Mouse (Mus musculus): Measurements from ENCODE around the gene Snx30. TPM values are rescaled to one million over a fixed set of nuclear protein-coding genes. Genes with fewer than 3 reads are reported as not detected.

The Snx30 gene
- polyA plus RNA-seq, 1 experiment from 2014 or later, result 8.9 TPM

DNA sequence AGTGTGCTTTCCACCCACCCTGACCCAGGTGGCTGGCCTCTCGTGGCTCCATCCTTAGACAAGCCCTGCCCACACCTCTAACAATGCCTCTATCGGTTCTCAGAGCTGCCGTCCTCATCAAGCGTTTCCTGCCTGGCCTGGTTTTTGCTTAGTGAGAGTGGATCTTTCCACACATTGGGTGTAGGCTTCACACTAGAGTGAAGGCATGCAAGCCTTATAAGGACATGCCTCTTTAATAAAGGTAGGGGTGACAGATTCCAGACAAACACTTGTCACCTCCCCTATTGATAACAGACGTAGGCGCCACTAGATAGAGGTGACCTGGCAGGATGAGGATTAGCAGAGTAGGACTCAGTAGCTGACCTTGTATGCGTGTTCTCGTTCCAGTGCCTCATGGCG lies 92.9 kb downstream of the Snx30 start:
- Histone ChIP-seq H3K4me1 (replicated peaks; ENCODE audit: control insufficient read depth, insufficient read depth, low read length) (no peaks in the 10 kb centered on the region), H3K36me3 (ENCODE audit: control insufficient read depth, insufficient read depth) (peaks cover 2% of the 10 kb centered on the region; the same call in 1 of the 2 replicates), H3K27ac (ENCODE audit: low read length) (no peak overlapping the region), H3K27me3 (replicated peaks; ENCODE audit: control insufficient read depth, insufficient read depth, low read length) (no peaks in the 10 kb centered on the region), H3K4me3 (replicated peaks; ENCODE audit: low read length) (no peak overlapping the region), H3K9ac (replicated peaks; ENCODE audit: low read depth, low read length) (no peak overlapping the region), H3K9me3 (ENCODE audit: control insufficient read depth, low read length) (no peaks in the 10 kb centered on the region), H3K4me2 (ENCODE audit: low read length) (no peak overlapping the region)
- no peak for ATAC-seq
- 91% methylated on average over 9 of the region's 9 CpGs for WGBS

DNA sequence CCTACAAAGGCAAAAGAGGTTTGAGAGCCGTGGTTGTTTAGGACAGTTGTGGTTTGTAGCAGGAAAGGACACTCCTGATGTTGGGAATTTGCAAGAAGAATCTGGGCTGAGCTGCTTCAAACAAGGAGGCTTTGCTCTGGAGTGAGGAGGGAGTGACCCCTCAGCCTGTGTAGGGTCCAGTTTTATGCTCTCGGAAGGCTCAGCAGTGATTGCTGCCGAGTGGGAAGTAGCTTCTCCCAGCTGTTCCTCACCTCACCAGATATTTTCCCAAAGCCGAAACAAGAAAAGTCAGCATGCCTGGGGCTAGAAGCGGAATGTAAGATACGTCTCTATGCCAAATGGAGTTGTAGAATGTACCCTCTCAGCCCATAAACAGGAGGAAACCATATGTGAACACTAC lies 96.2 kb downstream of the Snx30 start:
- H3K4me3 ChIP-seq (replicated peaks; ENCODE audit: low read length), result no peak overlapping the region
- H3K9me3 ChIP-seq (ENCODE audit: control insufficient read depth, low read length), result no peaks in the 10 kb centered on the region
- WGBS, result 94% methylated on average over 6 of the region's 6 CpGs

DNA sequence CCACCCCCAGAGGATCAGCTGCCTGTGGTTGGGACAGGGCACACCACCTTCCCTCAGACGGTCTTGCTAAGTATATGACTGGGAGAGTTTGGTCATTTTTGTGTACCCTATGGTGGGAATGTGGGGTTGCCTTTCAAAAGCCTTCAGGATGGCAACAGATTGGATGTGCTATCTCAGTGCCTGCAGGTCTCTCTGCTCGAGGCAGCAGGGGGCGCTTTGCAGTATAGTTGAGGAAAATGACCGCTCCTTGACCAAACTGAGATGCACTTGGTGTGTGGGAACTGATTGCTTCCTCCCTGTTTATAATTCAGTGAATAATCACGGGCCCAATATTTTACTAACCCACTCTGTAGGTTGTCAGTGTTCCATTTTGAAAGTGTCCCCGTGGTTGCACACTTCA lies 96.9 kb downstream of the Snx30 start:
- no peak overlapping the region for H3K9ac ChIP-seq (replicated peaks; ENCODE audit: low read depth, low read length)
- no peak overlapping the region for H3K4me2 ChIP-seq (ENCODE audit: low read length)
- no peak overlapping the region for H3K4me3 ChIP-seq (replicated peaks; ENCODE audit: low read length)
- H3K27ac ChIP-seq (ENCODE audit: low read length), result no peak overlapping the region
- H3K4me1 ChIP-seq (replicated peaks; ENCODE audit: control insufficient read depth, insufficient read depth, low read length), result no peaks in the 10 kb centered on the region
- H3K9me3 ChIP-seq (ENCODE audit: control insufficient read depth, low read length), result no peaks in the 10 kb centered on the region
- peaks cover 2% of the 10 kb centered on the region; the same call in 1 of the 2 replicates for H3K36me3 ChIP-seq (ENCODE audit: control insufficient read depth, insufficient read depth)
- WGBS, result 68% methylated on average over 6 of the region's 6 CpGs
- H3K27me3 ChIP-seq (replicated peaks; ENCODE audit: control insufficient read depth, insufficient read depth, low read length), result no peaks in the 10 kb centered on the region
- no peak for ATAC-seq

More for the DNA sequence above, 96.2 kb downstream of the Snx30 start:
- no peak for ATAC-seq
- Histone ChIP-seq H3K36me3 (ENCODE audit: control insufficient read depth, insufficient read depth) (peaks cover 2% of the 10 kb centered on the region; the same call in 1 of the 2 replicates), H3K27me3 (replicated peaks; ENCODE audit: control insufficient read depth, insufficient read depth, low read length) (no peaks in the 10 kb centered on the region), H3K27ac (ENCODE audit: low read length) (no peak overlapping the region), H3K4me2 (ENCODE audit: low read length) (no peak overlapping the region), H3K9ac (replicated peaks; ENCODE audit: low read depth, low read length) (no peak overlapping the region), H3K4me1 (replicated peaks; ENCODE audit: control insufficient read depth, insufficient read depth, low read length) (no peaks in the 10 kb centered on the region)

DNA sequence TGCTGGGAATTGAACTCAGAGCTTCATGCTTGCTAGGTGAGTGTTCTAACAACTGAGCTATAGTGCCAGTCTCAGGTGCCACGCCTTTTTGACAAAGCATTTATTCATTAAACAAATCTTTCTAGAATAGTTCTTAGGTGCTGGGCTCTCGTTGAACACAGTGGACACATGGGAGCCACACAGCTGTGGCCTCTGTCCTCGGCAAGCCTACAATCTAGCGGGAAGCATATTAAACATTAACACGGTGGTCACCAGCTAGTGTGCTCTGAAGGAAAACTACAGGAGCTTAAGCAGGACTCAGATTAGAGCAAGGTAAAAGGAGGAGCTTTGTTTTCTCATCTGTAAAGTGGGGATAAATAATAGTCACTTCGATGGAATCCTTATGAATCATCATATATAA lies 101.5 kb downstream of the Snx30 start:
- Histone ChIP-seq H3K9ac (replicated peaks; ENCODE audit: low read depth, low read length) (no peak overlapping the region), H3K4me2 (ENCODE audit: low read length) (no peak overlapping the region), H3K4me3 (replicated peaks; ENCODE audit: low read length) (no peak overlapping the region), H3K4me1 (replicated peaks; ENCODE audit: control insufficient read depth, insufficient read depth, low read length) (no peaks in the 10 kb centered on the region), H3K9me3 (ENCODE audit: control insufficient read depth, low read length) (no peaks in the 10 kb centered on the region), H3K36me3 (ENCODE audit: control insufficient read depth, insufficient read depth) (no peaks in the 10 kb centered on the region), H3K27me3 (replicated peaks; ENCODE audit: control insufficient read depth, insufficient read depth, low read length) (no peaks in the 10 kb centered on the region), H3K27ac (ENCODE audit: low read length) (no peak overlapping the region)
- ATAC-seq, result no peak
- WGBS, result 90% methylated on average over 6 of the region's 6 CpGs

DNA sequence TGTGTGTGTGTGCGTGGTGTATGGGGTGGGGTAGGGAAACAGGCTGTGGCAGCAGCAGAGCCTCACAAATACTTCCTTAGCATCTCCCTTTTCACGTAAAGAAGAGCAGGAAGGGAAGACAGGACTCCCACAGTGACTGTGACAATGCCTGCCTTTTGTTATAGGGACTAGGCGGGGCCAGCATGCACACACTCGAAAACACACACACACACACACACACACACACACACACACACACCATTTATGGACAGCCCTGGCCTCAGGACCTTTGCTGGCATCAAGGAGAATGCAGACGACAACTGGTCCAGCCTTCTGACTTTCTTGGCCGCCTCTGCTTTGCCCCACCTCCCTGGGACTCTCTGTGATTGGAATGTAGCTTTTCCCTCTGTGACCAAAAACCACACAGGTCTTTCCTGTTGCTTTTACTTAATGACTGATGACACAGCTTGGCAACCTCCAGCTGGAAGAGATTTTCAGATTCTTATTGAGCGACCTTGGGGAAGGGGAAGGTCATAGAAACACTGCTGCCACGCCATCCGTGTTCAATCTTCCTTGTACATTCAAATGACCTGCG lies 102.1 kb downstream of the Snx30 start:
- no peak overlapping the region for H3K4me2 ChIP-seq (ENCODE audit: low read length)
- no peaks in the 10 kb centered on the region for H3K27me3 ChIP-seq (replicated peaks; ENCODE audit: control insufficient read depth, insufficient read depth, low read length)
- ATAC-seq, result no peak
- H3K4me1 ChIP-seq (replicated peaks; ENCODE audit: control insufficient read depth, insufficient read depth, low read length), result no peaks in the 10 kb centered on the region
- H3K27ac ChIP-seq (ENCODE audit: low read length), result no peak overlapping the region
- H3K9me3 ChIP-seq (ENCODE audit: control insufficient read depth, low read length), result no peaks in the 10 kb centered on the region
- no peaks in the 10 kb centered on the region for H3K36me3 ChIP-seq (ENCODE audit: control insufficient read depth, insufficient read depth)
- no peak overlapping the region for H3K4me3 ChIP-seq (replicated peaks; ENCODE audit: low read length)
- 59% methylated on average over 10 of the region's 10 CpGs for WGBS
- no peak overlapping the region for H3K9ac ChIP-seq (replicated peaks; ENCODE audit: low read depth, low read length)

DNA sequence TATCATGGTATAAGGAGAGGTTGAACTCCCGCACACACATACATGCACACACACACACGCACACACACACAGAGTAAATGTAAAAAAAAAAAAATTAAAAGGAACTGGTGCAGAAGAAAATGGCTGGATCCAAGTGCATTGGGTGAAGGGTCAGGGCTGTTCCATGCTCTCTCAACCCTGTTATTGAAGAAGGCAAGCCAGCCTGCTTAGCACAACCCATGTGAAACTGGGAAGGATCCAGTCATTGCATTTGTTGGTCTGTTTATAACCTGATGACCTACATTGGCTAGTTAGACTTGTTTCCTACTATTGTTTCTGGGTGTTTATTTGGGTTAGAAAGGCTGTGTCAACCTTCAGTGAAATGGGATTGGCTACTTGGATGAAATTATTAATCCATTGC lies 103.1 kb downstream of the Snx30 start:
- 98% methylated on average over 2 of the region's 2 CpGs for WGBS
- no peak overlapping the region for H3K4me2 ChIP-seq (ENCODE audit: low read length)
- H3K4me1 ChIP-seq (replicated peaks; ENCODE audit: control insufficient read depth, insufficient read depth, low read length), result no peaks in the 10 kb centered on the region
- no peak overlapping the region for H3K4me3 ChIP-seq (replicated peaks; ENCODE audit: low read length)
- no peak for ATAC-seq
- H3K9me3 ChIP-seq (ENCODE audit: control insufficient read depth, low read length), result no peaks in the 10 kb centered on the region
- no peak overlapping the region for H3K9ac ChIP-seq (replicated peaks; ENCODE audit: low read depth, low read length)
- H3K36me3 ChIP-seq (ENCODE audit: control insufficient read depth, insufficient read depth), result no peaks in the 10 kb centered on the region
- H3K27me3 ChIP-seq (replicated peaks; ENCODE audit: control insufficient read depth, insufficient read depth, low read length), result no peaks in the 10 kb centered on the region
- H3K27ac ChIP-seq (ENCODE audit: low read length), result no peak overlapping the region

DNA sequence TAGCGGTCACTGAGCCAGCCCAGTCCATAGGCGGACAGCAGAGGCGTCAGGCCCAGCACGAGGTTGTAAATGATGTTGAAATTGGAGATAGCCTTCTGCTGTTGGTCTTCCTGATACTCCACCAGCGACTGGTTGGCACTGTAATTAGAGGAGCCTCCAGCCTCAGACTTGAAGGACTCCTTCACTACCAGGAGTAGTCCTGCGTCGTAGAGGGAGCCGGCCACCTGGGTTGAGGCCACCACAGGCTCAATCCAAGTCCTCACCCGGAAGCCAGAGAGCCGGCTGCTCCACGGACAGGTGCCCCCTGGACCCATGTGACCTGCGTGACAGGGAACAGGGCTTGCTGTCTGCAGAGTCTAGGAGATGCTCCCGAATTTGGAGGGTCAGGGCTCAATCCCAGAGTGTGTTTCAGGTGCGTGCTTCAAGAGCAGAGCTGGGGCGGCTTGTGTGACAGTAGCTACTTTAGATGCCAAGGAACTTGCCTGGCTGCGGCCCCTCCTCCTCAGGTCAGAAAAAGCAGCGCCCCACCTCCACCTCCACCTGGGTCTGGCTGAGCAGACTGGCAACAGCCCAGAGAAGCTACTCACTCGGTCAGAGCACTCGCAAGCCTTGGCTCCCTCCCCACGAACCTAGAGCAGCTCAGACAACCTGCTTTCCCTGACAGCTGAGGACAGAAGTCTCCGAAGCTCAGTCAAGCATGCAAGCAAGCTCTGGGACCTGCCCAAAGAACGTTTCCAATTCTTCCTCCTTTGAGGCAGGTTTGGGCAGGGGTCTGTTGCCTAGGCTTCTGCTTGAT lies 109.2 kb downstream of the Snx30 start, which contains the start of gene Slc46a2:
Gene Slc46a2, minus strand, starts transcription at position 449 of the 796 bp plus-strand sequence.
- no peak within 1 kb of the TSS for H3K4me3 ChIP-seq (replicated peaks; ENCODE audit: low read length)
- H3K9me3 ChIP-seq (ENCODE audit: control insufficient read depth, low read length), result no peaks in the 10 kb centered on the region
- no peaks in the 10 kb centered on the region for H3K36me3 ChIP-seq (ENCODE audit: control insufficient read depth, insufficient read depth)
- no peaks in the 10 kb centered on the region for H3K4me1 ChIP-seq (replicated peaks; ENCODE audit: control insufficient read depth, insufficient read depth, low read length)
- H3K4me2 ChIP-seq (ENCODE audit: low read length), result no peak within 1 kb of the TSS
- no peak within 1 kb of the TSS for H3K27ac ChIP-seq (ENCODE audit: low read length)
- ATAC-seq, result no peak
- 17% methylated on average over 22 of the region's 22 CpGs for WGBS
- no peak within 1 kb of the TSS for H3K9ac ChIP-seq (replicated peaks; ENCODE audit: low read depth, low read length)
- H3K27me3 ChIP-seq (replicated peaks; ENCODE audit: control insufficient read depth, insufficient read depth, low read length), result no peaks in the 10 kb centered on the region

DNA sequence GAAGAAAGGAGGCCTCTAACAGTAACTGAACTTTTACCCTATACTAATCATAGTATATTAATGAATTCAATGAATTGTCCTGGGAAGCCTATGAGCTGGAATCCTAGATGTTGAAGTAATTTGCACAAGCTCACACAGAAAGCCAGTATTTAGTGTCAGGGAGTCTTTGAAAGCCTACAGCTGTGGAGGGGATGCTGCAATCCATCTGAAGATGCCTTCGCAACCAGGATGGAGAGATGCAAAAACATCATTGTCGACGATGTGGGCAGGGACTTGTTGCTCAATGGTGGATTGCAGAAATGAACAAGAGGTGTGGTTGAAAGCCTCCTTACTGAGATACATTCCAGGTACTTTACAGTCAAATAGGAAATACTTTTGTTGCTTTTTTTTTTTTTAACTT lies 112.3 kb downstream of the Snx30 start:
- Histone ChIP-seq H3K27ac (ENCODE audit: low read length) (no peak overlapping the region), H3K4me3 (replicated peaks; ENCODE audit: low read length) (no peak overlapping the region), H3K9ac (replicated peaks; ENCODE audit: low read depth, low read length) (no peak overlapping the region), H3K27me3 (replicated peaks; ENCODE audit: control insufficient read depth, insufficient read depth, low read length) (no peaks in the 10 kb centered on the region), H3K36me3 (ENCODE audit: control insufficient read depth, insufficient read depth) (no peaks in the 10 kb centered on the region), H3K4me1 (replicated peaks; ENCODE audit: control insufficient read depth, insufficient read depth, low read length) (no peaks in the 10 kb centered on the region), H3K4me2 (ENCODE audit: low read length) (no peak overlapping the region), H3K9me3 (ENCODE audit: control insufficient read depth, low read length) (no peaks in the 10 kb centered on the region)
- WGBS, result 96% methylated on average over 3 of the region's 3 CpGs
- ATAC-seq, result no peak

DNA sequence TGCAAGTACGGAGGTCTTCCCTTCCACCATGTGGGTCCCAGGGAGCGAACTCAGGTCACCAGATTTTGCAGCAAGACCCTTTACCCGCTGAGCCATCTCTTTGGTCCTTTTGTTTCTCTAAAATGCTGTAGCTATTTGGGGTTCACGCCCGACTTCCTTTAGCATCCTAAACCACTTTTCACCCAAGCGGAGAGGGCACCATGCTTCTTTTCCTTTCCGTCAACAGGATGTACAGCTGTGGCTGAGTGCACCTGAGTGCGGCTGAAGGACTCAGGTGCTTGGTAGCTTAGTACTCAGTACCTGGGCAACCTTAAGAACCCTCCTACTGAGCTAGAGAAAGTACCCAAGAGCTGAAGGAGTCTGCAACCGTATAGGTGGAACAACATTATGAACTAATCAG lies 119.4 kb downstream of the Snx30 start:
- H3K9me3 ChIP-seq (ENCODE audit: control insufficient read depth, low read length), result no peaks in the 10 kb centered on the region
- H3K9ac ChIP-seq (replicated peaks; ENCODE audit: low read depth, low read length), result no peak overlapping the region
- 88% methylated on average over 9 of the region's 9 CpGs for WGBS
- H3K4me1 ChIP-seq (replicated peaks; ENCODE audit: control insufficient read depth, insufficient read depth, low read length), result no peaks in the 10 kb centered on the region
- no peaks in the 10 kb centered on the region for H3K27me3 ChIP-seq (replicated peaks; ENCODE audit: control insufficient read depth, insufficient read depth, low read length)
- ATAC-seq, result no peak
- H3K36me3 ChIP-seq (ENCODE audit: control insufficient read depth, insufficient read depth), result no peaks in the 10 kb centered on the region
- no peak overlapping the region for H3K4me2 ChIP-seq (ENCODE audit: low read length)
- H3K27ac ChIP-seq (ENCODE audit: low read length), result no peak overlapping the region
- H3K4me3 ChIP-seq (replicated peaks; ENCODE audit: low read length), result no peak overlapping the region
